Mouse (Mus musculus) myocyte (in vitro differentiated cells): ENCODE measurements around the gene Clstn2.

Experiments used
- POLR2A ChIP-seq: IDR thresholded peaks from one replicate; pipeline ENCODE4 v1.6.1; 2011; ENCODE audit warnings: low read depth, mild to moderate bottlenecking, control low read depth, moderate library complexity; ENCODE audit not compliant: insufficient read length
- REST ChIP-seq: IDR thresholded peaks from one replicate; pipeline ENCODE4 v1.6.1; 2011; ENCODE audit warnings: mild to moderate bottlenecking, control low read depth, moderate library complexity; ENCODE audit not compliant: insufficient read depth, insufficient read length

GRCm38 (mm10) chr9:97524861-97525260 lies 508.1 kb downstream of the Clstn2 start:
- no peak for TF ChIP-seq POLR2A
- TF ChIP-seq REST = no peak
